Mouse (Mus musculus) lung, embryonic 14.5 days (tissue): ENCODE results near the gene C3ar1. TPM values are rescaled to one million over a fixed set of nuclear protein-coding genes. Genes with fewer than 3 reads are reported as not detected.

Source experiments
- ATAC-seq: fragments of 200-750 bp; cut with Nextera tagmentation; 2 replicates; pipeline ENCODE4 v1.8.0; 2017; ENCODE audit warnings: mild to moderate bottlenecking, moderate TSS enrichment, moderate library complexity; ENCODE audit not compliant: insufficient read depth
- DNase-seq: peaks from one replicate; pipeline ENCODE4 v3.0.0-alpha.2; 2015
- H3K27ac ChIP-seq: fragments of 300-500 bp; sonication (generic); 2 replicates; pipeline ENCODE4 v1.5.1; 2014; ENCODE audit warnings: low read depth, mild to moderate bottlenecking, moderate library complexity
- H3K27me3 ChIP-seq: fragments of 300-500 bp; sonication (generic); 2 replicates; pipeline ENCODE4 v1.6.1; 2014; ENCODE audit warnings: low read length, control low read depth; ENCODE audit not compliant: insufficient read depth
- H3K36me3 ChIP-seq: fragments of 300-500 bp; sonication (generic); 2 replicates; pipeline ENCODE4 v1.6.1; 2014; ENCODE audit warnings: control low read depth; ENCODE audit not compliant: insufficient read depth
- H3K4me1 ChIP-seq: fragments of 300-500 bp; sonication (generic); 2 replicates; pipeline ENCODE4 v1.6.1; 2014; ENCODE audit warnings: antibody characterized with exemption, control low read depth; ENCODE audit not compliant: insufficient read depth
- H3K4me2 ChIP-seq: fragments of 300-500 bp; sonication (generic); 2 replicates; pipeline ENCODE4 v1.6.1; 2014; ENCODE audit warnings: mild to moderate bottlenecking
- H3K4me3 ChIP-seq: fragments of 300-500 bp; sonication (generic); 2 replicates; pipeline ENCODE4 v1.5.1; 2014; ENCODE audit warnings: low read depth, low read length
- H3K9ac ChIP-seq: fragments of 300-500 bp; sonication (generic); 2 replicates; pipeline ENCODE4 v1.6.1; 2014
- H3K9me3 ChIP-seq: fragments of 300-500 bp; sonication (generic); 2 replicates; pipeline ENCODE4 v1.6.1; 2016; ENCODE audit warnings: low read depth, low read length, control low read depth
- CTCF ChIP-seq: IDR thresholded peaks from 2 replicates; pipeline ENCODE4 v1.5.1; 2016; ENCODE audit warnings: antibody characterized with exemption, low read depth
- WGBS: fragments of 180-500 bp; shearing (Covaris S2); extraction: QIAGEN DNeasy Blood & Tissue Kit; methylation state at CpG from one replicate; pipeline ENCODE4 v1.1.7; 2014; 5-methylcytosine and 5-hydroxymethylcytosine counted together
- polyA plus RNA-seq: library from polyadenylated mRNA; unstranded; fragments of >200 nt; fragmentation: Nextera tagmentation; extraction: Ambion mirVana; gene quantifications from 2 replicates; pipeline ENCODE4 v1.2.1, GENCODE M21; 2014

The C3ar1 gene
- polyA plus RNA-seq, 1 experiment from 2014 or later = 3.2 TPM

DNA sequence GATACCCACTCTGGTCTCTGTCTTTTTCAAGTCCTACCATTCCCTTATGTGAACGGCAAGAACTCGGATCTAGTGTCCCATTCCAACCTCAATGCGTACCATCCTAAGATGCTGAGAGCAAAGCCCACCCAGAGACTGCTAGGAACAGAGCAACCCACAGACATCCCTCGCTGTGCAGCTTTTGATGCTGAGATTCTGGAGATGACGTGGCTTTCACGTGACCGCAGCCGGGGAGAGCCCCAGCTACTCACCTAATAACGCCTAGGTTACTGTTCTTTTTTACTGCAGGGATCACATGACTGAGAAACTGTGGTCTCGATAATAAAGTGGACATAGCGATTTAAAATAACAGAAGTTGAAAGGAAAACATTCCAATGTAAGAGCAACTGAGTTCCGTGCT, 1.4 kb downstream of the C3ar1 start:
- H3K36me3 ChIP-seq = no peaks in the 10 kb centered on the region
- H3K9me3 ChIP-seq = no peaks in the 10 kb centered on the region
- no peaks in the 10 kb centered on the region for H3K27me3 ChIP-seq
- H3K4me2 ChIP-seq = no peak overlapping the region
- ATAC-seq (no peak), DNase-seq (no peak)
- no peaks in the 10 kb centered on the region for H3K4me1 ChIP-seq
- no peak overlapping the region for H3K9ac ChIP-seq
- no peak overlapping the region for H3K4me3 ChIP-seq
- no peak for TF ChIP-seq CTCF
- WGBS = 78% methylated on average over 12 of the region's 12 CpGs
- H3K27ac ChIP-seq = no peak overlapping the region

DNA sequence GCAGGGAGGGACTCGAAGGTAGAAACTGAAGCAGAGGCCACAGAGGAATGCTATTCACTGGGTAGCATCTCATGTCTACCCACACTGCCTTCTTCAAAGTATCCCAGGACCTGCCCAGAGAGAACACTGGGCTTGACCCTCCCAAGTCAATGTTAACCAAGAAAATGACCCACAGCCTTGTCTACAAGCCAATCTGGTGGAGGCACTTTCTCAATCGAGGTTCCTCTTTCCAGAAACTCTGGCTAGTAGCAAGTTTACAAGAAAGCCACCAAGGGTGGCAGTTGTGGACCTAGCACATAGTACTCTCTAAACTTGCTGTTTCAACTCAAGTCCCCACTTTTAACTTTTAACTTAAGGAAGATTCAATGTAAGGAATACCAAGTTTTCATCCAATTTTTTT, 3.3 kb downstream of the C3ar1 start:
- Histone ChIP-seq H3K27ac (no peak overlapping the region), H3K4me3 (no peak overlapping the region), H3K4me1 (no peaks in the 10 kb centered on the region), H3K9me3 (no peaks in the 10 kb centered on the region), H3K36me3 (no peaks in the 10 kb centered on the region), H3K9ac (no peak overlapping the region), H3K27me3 (no peaks in the 10 kb centered on the region), H3K4me2 (no peak overlapping the region)
- no peak for DNase-seq
- WGBS = 63% methylated on average over 2 of the region's 2 CpGs
- no peak for TF ChIP-seq CTCF
- no peak for ATAC-seq

DNA sequence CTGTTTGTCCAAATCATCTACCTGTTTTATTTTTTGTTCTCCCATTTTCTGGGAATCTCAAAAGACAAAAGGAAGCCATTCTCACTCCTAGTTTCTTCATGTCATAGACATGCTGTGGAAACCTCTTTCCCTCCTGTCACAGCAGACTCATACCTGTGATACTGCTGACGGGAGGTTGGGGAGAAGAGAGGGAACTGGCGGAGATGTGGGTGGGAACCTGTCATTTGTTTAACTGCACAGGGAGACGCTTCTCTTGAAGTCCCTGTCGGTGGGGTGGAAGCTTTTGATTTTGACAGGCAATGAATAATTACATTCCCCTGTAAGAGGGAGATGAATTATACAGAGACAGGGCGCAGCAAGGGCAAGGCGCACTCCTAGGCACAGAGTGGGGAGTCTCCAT, 12.2 kb downstream of the C3ar1 start:
- 53% methylated on average over 6 of the region's 6 CpGs for WGBS
- Histone ChIP-seq H3K4me1 (no peaks in the 10 kb centered on the region), H3K9ac (no peak overlapping the region), H3K9me3 (no peaks in the 10 kb centered on the region), H3K27ac (no peak overlapping the region), H3K27me3 (no peaks in the 10 kb centered on the region), H3K36me3 (peaks cover 44% of the 10 kb centered on the region), H3K4me2 (no peak overlapping the region), H3K4me3 (no peak overlapping the region)
- ATAC-seq (no peak), DNase-seq (no peak)
- TF ChIP-seq CTCF = no peak

DNA sequence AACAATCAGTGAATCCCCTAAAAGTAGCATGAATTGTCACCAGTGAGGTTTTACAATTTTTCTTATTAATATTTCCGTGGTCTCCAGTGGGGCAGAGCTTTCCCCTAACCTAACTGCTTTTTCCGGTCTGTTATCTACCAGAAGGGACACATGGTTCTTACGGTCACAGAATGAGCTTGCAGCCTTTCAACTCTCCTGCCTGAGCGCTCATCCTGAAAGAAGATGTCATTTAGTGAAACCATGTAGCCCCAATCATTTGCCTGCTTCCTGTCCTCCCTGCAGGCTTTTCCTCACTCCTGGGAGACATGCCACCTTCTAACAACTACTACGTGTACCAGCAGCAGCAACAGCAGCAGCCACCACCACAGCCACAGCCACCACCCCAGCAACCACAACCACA, 18.4 kb downstream of the C3ar1 start:
- H3K27me3 ChIP-seq = no peaks in the 10 kb centered on the region
- no peak overlapping the region for H3K9ac ChIP-seq
- no peak overlapping the region for H3K4me2 ChIP-seq
- no peak overlapping the region for H3K4me3 ChIP-seq
- DNase-seq = no peak
- H3K27ac ChIP-seq = no peak overlapping the region
- peaks cover 79% of the 10 kb centered on the region for H3K36me3 ChIP-seq
- no peaks in the 10 kb centered on the region for H3K4me1 ChIP-seq
- no peak for ATAC-seq
- H3K9me3 ChIP-seq = no peaks in the 10 kb centered on the region
- WGBS = 93% methylated on average over 5 of the region's 5 CpGs
- no peak for TF ChIP-seq CTCF

DNA sequence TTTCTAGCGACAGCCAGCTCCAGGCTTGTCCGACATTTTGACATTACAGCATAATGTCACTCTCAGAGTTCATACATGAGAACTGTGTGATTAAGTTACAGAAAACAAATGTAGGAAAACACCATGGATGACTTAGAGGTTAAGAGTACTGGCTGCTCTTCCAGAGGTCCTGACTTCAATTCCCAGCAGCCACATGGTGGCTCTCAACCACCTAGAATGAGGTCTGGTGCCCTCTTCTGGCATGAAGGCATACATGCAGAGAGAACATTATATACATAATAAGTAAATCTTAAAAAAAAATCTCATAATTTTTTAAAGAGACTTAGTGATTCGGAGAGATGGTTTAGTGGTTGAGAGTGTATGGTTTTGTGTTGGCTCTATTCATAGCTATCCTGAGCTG, 19.0 kb downstream of the C3ar1 start:
- no peak overlapping the region for H3K9ac ChIP-seq
- H3K36me3 ChIP-seq = peaks cover 84% of the 10 kb centered on the region
- no peaks in the 10 kb centered on the region for H3K4me1 ChIP-seq
- no peaks in the 10 kb centered on the region for H3K27me3 ChIP-seq
- H3K4me3 ChIP-seq = no peak overlapping the region
- DNase-seq (no peak), ATAC-seq (no peak)
- TF ChIP-seq CTCF = no peak
- 93% methylated on average over 3 of the region's 3 CpGs for WGBS
- no peaks in the 10 kb centered on the region for H3K9me3 ChIP-seq
- H3K4me2 ChIP-seq = no peak overlapping the region
- no peak overlapping the region for H3K27ac ChIP-seq

DNA sequence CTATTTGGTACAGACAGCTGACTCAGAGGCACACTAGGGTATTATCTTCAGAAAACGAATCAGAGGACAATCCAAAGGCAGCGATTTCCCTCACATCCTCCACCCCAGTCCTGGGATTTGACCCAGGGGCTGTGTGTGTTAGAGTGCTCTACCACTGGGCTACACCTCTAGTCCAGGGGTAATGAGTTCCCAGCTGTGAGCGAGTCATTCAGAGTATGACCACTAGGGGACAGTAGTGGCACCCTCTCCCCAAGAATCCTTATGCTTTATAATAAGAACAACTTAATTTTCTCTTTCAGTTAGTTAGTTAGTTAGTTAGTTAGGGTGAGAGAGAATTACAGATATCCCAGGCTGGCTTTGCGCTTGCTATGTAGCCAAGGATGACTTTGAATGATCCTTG, 21.6 kb downstream of the C3ar1 start:
- peaks cover 74% of the 10 kb centered on the region for H3K36me3 ChIP-seq
- TF ChIP-seq CTCF = peak; percentile 81
- H3K4me1 ChIP-seq = no peaks in the 10 kb centered on the region
- no peak overlapping the region for H3K4me3 ChIP-seq
- peak; percentile 48 for DNase-seq
- H3K27ac ChIP-seq = no peak overlapping the region
- 71% methylated on average over 4 of the region's 4 CpGs for WGBS
- H3K9ac ChIP-seq = no peak overlapping the region
- no peak overlapping the region for H3K4me2 ChIP-seq
- no peak for ATAC-seq
- no peaks in the 10 kb centered on the region for H3K27me3 ChIP-seq
- no peaks in the 10 kb centered on the region for H3K9me3 ChIP-seq

GRCm38 (mm10) chr6:122832880-122833279, 23.1 kb downstream of the C3ar1 start:
- Histone ChIP-seq H3K27me3 (no peaks in the 10 kb centered on the region), H3K4me3 (no peak overlapping the region), H3K9ac (no peak overlapping the region), H3K27ac (no peak overlapping the region), H3K4me2 (no peak overlapping the region), H3K36me3 (peaks cover 63% of the 10 kb centered on the region), H3K4me1 (no peaks in the 10 kb centered on the region), H3K9me3 (no peaks in the 10 kb centered on the region)
- no peak for ATAC-seq
- TF ChIP-seq CTCF = no peak
- WGBS = 74% methylated on average over 7 of the region's 7 CpGs
- no peak for DNase-seq

- no peak overlapping the region for H3K4me3 ChIP-seq
- DNase-seq (peak; percentile 45), ATAC-seq (no peak)
- WGBS = 43% methylated on average over 13 of the region's 13 CpGs
- H3K4me1 ChIP-seq = 0 out of 2 replicates have a peak, but pooled peaks cover 12% of the 10 kb centered on the region
- no peaks in the 10 kb centered on the region for H3K9me3 ChIP-seq
- TF ChIP-seq CTCF = peak; percentile 58
- peaks cover 25% of the 10 kb centered on the region for H3K36me3 ChIP-seq
- no peaks in the 10 kb centered on the region for H3K27me3 ChIP-seq
- no peak overlapping the region for H3K27ac ChIP-seq
- H3K4me2 ChIP-seq = no peak overlapping the region
- no peak overlapping the region for H3K9ac ChIP-seq
Measured at GRCm38 (mm10) chr6:122828086-122828485, 27.9 kb downstream of the C3ar1 start.
